Mouse (Mus musculus) kidney, postnatal 4 days (tissue): ENCODE measurements at regions not wholly inside any gene's neighbourhood (a gene's known extent, or its start where the extent isn't known, plus 50 kb on each side); places are given as distances from the start of the nearest gene placed in this dataset.
A peak's percentile ranks its signal among the peaks of the same experiment; 100 is the strongest.

ENCODE experiments used
- DNase-seq, 2 experiments: peaks; one replicate each; pipeline ENCODE4 v3.0.0; 2021; ENCODE audit warnings: mixed read lengths in 2 of 2

DNA sequence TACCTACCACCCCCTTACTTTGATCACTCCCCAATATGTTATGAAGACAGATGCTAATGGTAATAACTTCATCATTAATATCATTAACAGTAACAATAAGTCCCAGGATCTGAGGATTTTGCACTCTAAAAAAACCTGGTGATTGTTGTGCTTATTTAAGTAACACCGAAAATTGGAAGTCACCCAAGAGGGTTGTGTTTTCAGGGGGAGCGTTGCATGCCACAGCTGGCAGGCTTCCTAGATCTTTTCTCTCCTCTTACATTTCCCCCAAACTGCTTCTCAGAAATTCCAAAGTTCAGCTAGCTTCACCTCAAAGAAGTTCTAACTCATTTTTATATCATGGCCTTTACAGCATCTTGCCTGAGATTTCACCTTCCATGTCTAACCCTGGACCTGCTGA, 444.3 kb downstream of the Gm826 start:
- no peak for DNase-seq

DNA sequence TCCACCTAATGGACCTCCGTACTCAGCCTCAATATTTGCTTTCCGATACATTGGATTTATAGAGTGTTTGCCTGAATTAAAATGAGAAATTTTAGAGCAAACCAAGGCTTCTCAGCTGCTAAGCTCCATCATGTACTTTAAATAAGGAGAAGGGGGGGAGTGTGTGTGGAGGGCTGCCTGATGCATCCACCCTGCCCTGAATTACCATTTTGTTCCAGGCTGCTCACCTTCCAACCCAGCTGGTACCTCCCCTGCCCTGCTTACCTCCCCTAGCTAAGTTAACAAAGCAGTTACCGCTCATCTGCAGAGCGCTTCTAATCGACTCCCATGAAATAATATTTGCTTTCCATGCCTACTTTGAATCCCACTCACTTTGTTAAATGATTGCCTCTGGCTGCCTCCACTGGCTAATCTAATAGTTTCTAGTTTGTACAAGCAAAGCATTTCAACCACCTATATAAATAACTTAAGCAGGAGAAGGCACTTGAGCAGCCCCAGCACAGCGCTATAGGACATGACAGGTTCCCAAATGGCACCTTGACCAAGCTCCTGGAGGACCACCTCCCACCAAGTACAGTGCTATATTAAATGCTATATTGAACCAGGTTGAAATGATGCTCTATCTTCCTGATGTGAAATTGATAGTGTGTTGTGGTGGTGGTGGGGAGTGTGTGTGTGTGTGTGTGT, 449.0 kb downstream of the Gm826 start:
- peak in 1 of 2 experiments; percentile 10 for DNase-seq

DNA sequence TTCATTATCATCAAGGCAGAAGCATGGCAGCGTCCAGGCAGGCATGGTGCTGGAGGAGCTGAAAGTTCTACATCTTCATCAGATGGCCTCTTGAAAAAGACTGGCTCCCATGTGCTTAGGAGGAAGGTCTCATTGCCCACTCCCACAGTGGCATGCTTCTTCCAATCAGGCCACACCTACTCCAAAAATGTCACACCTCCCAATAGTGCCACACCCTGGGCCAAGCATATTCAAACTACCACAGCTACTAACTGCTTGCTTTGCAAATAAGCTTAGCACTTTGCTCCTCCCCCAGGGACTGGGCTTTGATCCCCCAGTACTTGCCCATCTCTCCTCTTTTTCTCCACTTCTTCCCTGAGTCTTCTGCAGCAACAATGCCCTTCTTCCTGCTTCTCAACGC, 467.0 kb downstream of the Gm826 start:
- DNase-seq = no peak

DNA sequence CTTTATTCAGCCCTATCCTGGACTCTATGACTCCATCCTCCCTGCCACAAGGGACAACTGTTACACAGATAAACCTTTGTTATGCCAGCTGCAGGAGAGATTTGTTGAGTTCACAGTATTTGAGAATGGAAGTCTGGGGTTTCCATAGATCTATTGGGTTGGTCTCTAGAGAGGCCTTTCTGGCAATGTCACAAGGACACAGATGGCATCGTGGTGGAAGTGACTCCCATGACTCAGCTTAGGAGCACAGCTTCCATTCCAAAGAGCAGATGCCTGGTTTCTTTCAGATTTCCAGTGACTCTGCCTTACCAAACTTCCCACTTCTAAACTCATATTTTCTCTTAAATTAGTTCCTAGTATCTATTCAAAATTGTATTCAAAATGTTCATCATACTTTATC, 467.6 kb downstream of the Gm826 start:
- no peak for DNase-seq

DNA sequence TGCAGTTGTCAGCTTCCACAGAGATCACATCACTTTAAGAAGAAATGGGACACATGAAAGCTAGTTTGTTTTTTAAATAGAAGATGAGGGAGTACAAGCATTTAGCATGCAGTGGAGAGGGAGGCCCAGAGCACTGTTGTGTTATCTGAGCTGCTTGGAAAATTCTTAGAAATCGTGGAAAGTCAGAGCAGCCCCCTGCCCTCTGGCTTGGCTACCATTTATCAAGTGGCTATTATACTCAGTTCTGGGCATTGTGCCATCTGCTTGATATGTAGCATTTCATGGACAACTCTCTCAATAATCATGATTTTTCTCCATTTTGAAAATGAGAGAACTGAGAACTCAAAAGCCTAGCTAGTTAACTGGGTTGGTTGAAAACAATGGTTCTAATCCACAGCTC, 470.8 kb downstream of the Gm826 start:
- DNase-seq = peak; percentile 34 to 39

DNA sequence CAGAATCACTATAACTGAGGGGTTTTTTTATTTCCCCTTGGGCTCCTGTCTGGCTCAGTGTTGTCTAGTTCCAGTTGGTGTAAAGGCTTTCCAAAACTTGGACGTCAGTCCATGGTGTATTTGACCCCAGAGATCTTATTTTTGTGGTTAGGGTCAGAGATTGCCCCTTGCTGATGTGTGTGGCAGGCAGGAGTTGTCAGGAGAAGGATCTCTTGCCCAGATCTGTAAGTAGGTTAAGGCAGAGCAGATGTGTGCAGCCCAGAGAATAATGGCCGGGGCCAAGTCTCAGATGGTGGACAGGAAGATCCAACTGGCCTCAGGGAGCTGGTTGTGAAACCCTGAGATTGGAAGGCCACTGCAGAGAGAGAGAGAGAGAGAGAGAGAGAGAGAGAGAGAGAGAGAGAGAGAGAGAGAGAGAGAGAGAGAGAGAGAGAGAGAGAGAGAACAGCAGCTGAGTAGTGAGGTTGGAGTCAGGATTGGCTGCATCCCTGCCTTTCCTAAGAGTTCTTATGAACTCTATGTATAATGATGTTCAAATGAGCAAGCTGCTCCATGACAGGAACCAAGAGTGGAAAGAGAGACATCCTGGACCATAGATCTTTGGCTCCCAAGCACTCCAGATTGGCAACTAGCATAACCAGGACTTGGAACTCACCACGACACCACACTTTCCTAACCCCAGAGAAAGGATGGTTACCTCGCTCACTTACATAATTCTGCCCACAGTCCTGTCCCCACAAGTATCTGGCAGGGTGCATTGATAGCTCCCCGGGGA, 479.9 kb downstream of the Gm826 start:
- DNase-seq = peak in 1 of 2 experiments; percentile 2

DNA sequence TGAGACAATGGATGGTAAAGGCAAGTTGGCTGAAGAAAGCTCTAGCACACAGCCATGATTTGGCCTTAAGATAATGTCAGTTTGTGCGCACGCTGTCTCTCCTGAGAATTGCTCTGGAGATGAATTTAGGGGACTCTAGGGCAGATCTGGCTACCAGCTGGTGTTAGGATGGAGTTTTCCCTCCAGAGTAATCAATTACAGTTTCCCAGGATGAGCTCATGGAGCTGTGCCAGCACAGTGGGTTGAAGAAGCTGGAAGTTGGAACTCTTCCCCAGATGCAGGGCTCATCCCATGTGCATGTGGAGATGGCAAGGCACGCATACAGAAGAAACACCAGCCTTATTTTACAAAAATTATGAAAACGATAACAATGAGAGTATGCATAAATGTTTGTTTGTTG, 481.0 kb downstream of the Gm826 start:
- DNase-seq = peak; percentile 2 to 5

DNA sequence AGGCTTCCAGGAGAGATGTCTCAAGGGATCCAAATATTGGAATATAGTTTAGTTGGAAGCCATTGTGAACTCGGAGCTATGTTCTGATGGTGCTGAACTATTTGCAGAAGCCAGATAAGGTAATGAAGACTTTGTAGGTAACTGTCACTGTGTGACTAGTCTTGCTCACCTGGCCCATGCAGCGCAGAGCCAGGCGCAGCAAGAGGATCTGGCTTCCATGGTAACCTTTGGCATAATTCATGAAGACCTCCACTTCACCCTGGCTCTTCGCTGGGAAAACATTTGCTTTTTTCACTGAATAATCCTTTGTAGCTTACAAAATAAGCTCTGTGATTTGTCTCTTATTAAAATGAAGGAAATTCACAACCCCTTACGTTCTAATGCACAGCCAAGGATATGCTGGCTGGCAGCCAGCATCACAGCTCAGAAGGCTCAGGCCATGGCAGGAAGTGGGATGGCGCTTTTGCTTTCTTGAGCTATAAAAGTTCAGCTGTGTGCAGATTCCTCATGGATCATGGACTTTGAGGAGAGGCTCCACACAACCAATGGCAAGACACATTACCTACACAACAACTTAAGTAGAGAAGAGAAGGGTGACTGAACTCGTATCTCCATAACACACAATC, 501.4 kb downstream of the Gm826 start:
- peak; percentile 74 to 82 for DNase-seq

DNA sequence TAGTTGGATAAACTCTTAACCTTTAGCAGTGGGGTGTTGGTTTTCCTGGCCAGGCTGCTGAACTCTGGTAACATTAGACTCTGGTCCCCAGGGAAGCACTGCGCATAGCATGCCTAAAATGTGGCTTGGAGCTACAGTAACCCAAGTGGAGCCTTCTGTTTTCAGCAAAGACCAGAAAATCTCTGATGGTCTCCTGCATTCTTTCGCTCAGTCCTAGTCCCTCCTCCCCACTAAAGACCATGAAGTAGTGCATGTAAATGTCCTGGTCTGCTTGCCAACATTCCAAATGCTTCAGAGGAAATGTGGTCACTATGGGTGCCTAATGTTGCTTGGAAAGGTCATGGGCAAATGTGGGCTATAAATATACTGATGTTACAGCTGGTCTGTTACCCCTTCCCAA, 507.5 kb downstream of the Gm826 start:
- DNase-seq = peak; percentile 30 to 45

DNA sequence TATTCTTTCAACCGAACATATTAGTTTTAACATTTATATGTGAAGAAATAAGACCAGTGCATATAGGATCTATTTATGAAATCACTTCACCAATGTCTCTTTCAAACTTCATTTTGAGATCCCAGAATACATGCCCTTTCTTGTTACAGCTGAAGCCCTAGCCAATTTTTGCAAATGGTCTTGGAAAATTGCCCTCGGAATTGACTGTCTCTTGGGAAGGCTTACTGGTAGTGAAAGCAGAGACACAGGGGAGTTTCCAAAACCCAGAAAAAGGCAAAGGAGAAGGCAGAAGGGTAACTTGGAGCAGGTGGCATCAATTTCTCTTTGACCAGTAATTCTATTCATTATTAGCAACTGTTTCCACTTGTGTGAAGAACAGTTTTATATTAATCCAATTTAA, 515.4 kb downstream of the Gm826 start:
- DNase-seq = no peak

DNA sequence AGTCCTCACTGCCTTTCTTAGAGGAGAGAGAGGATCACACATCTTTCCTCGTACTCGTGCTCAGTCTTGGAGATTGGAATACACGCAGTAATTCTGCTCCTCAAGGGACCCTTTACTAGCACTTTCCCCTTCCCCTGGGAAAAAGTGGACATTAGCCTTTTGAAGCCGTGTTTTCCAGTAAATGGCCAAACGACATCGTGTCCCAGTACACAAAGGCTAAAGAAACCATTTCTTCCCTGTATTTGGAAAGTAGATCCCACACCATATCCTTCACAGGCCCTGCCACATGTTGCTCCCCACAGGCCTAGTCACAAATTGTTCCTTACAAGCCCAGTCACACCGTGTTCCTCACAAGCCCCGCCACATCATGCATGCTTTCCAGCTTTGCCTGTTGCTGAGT, 517.6 kb downstream of the Gm826 start:
- DNase-seq = no peak
